Mouse (Mus musculus): Measurements from ENCODE around the gene Ttn. TPM values are rescaled to one million over a fixed set of nuclear protein-coding genes. Genes with fewer than 3 reads are reported as not detected.

The Ttn gene
- polyA plus RNA-seq, 1 experiment from 2014 or later, result 23.1 TPM

- 92% methylated on average over 12 of the region's 12 CpGs for WGBS
- no peak overlapping the region for H3K27ac ChIP-seq (ENCODE audit: low read length)
- no peaks in the 10 kb centered on the region for H3K36me3 ChIP-seq (ENCODE audit: control insufficient read depth, insufficient read depth, low read length)
- peaks cover 2% of the 10 kb centered on the region; the same call in 1 of the 2 replicates for H3K9me3 ChIP-seq (ENCODE audit: control insufficient read depth, low read length)
- ATAC-seq (ENCODE audit: low read depth), result no peak
- no peaks in the 10 kb centered on the region for H3K4me1 ChIP-seq (replicated peaks; ENCODE audit: control insufficient read depth, insufficient read depth, low read length)
- no peaks in the 10 kb centered on the region for H3K27me3 ChIP-seq (ENCODE audit: control insufficient read depth, insufficient read depth, low read depth, low read length)
- H3K4me3 ChIP-seq (ENCODE audit: low read length), result no peak overlapping the region
- H3K4me2 ChIP-seq (ENCODE audit: low read depth, low read length), result no peak overlapping the region
- no peak overlapping the region for H3K9ac ChIP-seq (ENCODE audit: low read length)
These were observed 198.2 kb downstream of the Ttn start for GRCm38 (mm10) chr2:76784171-76784570.

- WGBS, result 87% methylated on average over 13 of the region's 13 CpGs
- Histone ChIP-seq H3K4me2 (ENCODE audit: low read depth, low read length) (no peak overlapping the region), H3K27me3 (ENCODE audit: control insufficient read depth, insufficient read depth, low read depth, low read length) (no peaks in the 10 kb centered on the region), H3K4me1 (replicated peaks; ENCODE audit: control insufficient read depth, insufficient read depth, low read length) (no peaks in the 10 kb centered on the region), H3K27ac (ENCODE audit: low read length) (no peak overlapping the region), H3K9me3 (ENCODE audit: control insufficient read depth, low read length) (peaks cover 2% of the 10 kb centered on the region; the same call in 1 of the 2 replicates), H3K36me3 (ENCODE audit: control insufficient read depth, insufficient read depth, low read length) (no peaks in the 10 kb centered on the region), H3K4me3 (ENCODE audit: low read length) (no peak overlapping the region), H3K9ac (ENCODE audit: low read length) (no peak overlapping the region)
- ATAC-seq (ENCODE audit: low read depth), result no peak
These were observed 201.6 kb downstream of the Ttn start for GRCm38 (mm10) chr2:76780792-76781191.

GRCm38 (mm10) chr2:76769831-76770230, 212.5 kb downstream of the Ttn start:
- WGBS, result 92% methylated on average over 10 of the region's 10 CpGs
- Histone ChIP-seq H3K4me2 (ENCODE audit: low read depth, low read length) (no peak overlapping the region), H3K27ac (ENCODE audit: low read length) (no peak overlapping the region), H3K4me3 (ENCODE audit: low read length) (no peak overlapping the region), H3K9me3 (ENCODE audit: control insufficient read depth, low read length) (no peaks in the 10 kb centered on the region), H3K9ac (ENCODE audit: low read length) (no peak overlapping the region), H3K36me3 (ENCODE audit: control insufficient read depth, insufficient read depth, low read length) (no peaks in the 10 kb centered on the region), H3K27me3 (ENCODE audit: control insufficient read depth, insufficient read depth, low read depth, low read length) (no peaks in the 10 kb centered on the region), H3K4me1 (replicated peaks; ENCODE audit: control insufficient read depth, insufficient read depth, low read length) (no peaks in the 10 kb centered on the region)
- ATAC-seq (ENCODE audit: low read depth), result no peak

- no peaks in the 10 kb centered on the region for H3K36me3 ChIP-seq (ENCODE audit: control insufficient read depth, insufficient read depth, low read length)
- no peak overlapping the region for H3K4me2 ChIP-seq (ENCODE audit: low read depth, low read length)
- no peak overlapping the region for H3K9ac ChIP-seq (ENCODE audit: low read length)
- no peak for ATAC-seq (ENCODE audit: low read depth)
- no peak overlapping the region for H3K4me3 ChIP-seq (ENCODE audit: low read length)
- H3K27me3 ChIP-seq (ENCODE audit: control insufficient read depth, insufficient read depth, low read depth, low read length), result no peaks in the 10 kb centered on the region
- 92% methylated on average over 12 of the region's 12 CpGs for whole genome bisulfite sequencing
- no peaks in the 10 kb centered on the region for H3K4me1 ChIP-seq (replicated peaks; ENCODE audit: control insufficient read depth, insufficient read depth, low read length)
- no peaks in the 10 kb centered on the region for H3K9me3 ChIP-seq (ENCODE audit: control insufficient read depth, low read length)
- H3K27ac ChIP-seq (ENCODE audit: low read length), result no peak overlapping the region
These were observed 215.1 kb downstream of the Ttn start for GRCm38 (mm10) chr2:76767231-76767630.

GRCm38 (mm10) chr2:76764526-76764925, 217.8 kb downstream of the Ttn start:
- Histone ChIP-seq H3K27me3 (ENCODE audit: control insufficient read depth, insufficient read depth, low read depth, low read length) (no peaks in the 10 kb centered on the region), H3K36me3 (ENCODE audit: control insufficient read depth, insufficient read depth, low read length) (no peaks in the 10 kb centered on the region), H3K4me1 (replicated peaks; ENCODE audit: control insufficient read depth, insufficient read depth, low read length) (no peaks in the 10 kb centered on the region), H3K9me3 (ENCODE audit: control insufficient read depth, low read length) (peaks cover 3% of the 10 kb centered on the region; the same call in 1 of the 2 replicates), H3K27ac (ENCODE audit: low read length) (no peak overlapping the region), H3K4me3 (ENCODE audit: low read length) (no peak overlapping the region), H3K9ac (ENCODE audit: low read length) (no peak overlapping the region), H3K4me2 (ENCODE audit: low read depth, low read length) (no peak overlapping the region)
- ATAC-seq (ENCODE audit: low read depth), result no peak
- 87% methylated on average over 13 of the region's 13 CpGs for WGBS

GRCm38 (mm10) chr2:76762154-76762553, 220.2 kb downstream of the Ttn start:
- Histone ChIP-seq H3K4me1 (replicated peaks; ENCODE audit: control insufficient read depth, insufficient read depth, low read length) (no peaks in the 10 kb centered on the region), H3K36me3 (ENCODE audit: control insufficient read depth, insufficient read depth, low read length) (no peaks in the 10 kb centered on the region), H3K4me2 (ENCODE audit: low read depth, low read length) (no peak overlapping the region), H3K27me3 (ENCODE audit: control insufficient read depth, insufficient read depth, low read depth, low read length) (no peaks in the 10 kb centered on the region), H3K27ac (ENCODE audit: low read length) (no peak overlapping the region), H3K9ac (ENCODE audit: low read length) (no peak overlapping the region), H3K4me3 (ENCODE audit: low read length) (no peak overlapping the region), H3K9me3 (ENCODE audit: control insufficient read depth, low read length) (peaks cover 14% of the 10 kb centered on the region)
- WGBS, result 87% methylated on average over 6 of the region's 6 CpGs
- ATAC-seq (ENCODE audit: low read depth), result no peak

- Histone ChIP-seq H3K4me1 (replicated peaks; ENCODE audit: control insufficient read depth, insufficient read depth, low read length) (no peaks in the 10 kb centered on the region), H3K27ac (ENCODE audit: low read length) (no peak overlapping the region), H3K36me3 (ENCODE audit: control insufficient read depth, insufficient read depth, low read length) (no peaks in the 10 kb centered on the region), H3K9ac (ENCODE audit: low read length) (no peak overlapping the region), H3K4me3 (ENCODE audit: low read length) (no peak overlapping the region), H3K4me2 (ENCODE audit: low read depth, low read length) (no peak overlapping the region), H3K27me3 (ENCODE audit: control insufficient read depth, insufficient read depth, low read depth, low read length) (no peaks in the 10 kb centered on the region), H3K9me3 (ENCODE audit: control insufficient read depth, low read length) (peaks cover 16% of the 10 kb centered on the region)
- no peak for ATAC-seq (ENCODE audit: low read depth)
- WGBS, result 90% methylated on average over 15 of the region's 15 CpGs
These were observed 225.9 kb downstream of the Ttn start for GRCm38 (mm10) chr2:76756461-76756860.

- H3K4me2 ChIP-seq (ENCODE audit: low read depth, low read length), result no peak overlapping the region
- no peak overlapping the region for H3K4me3 ChIP-seq (ENCODE audit: low read length)
- no peak overlapping the region for H3K27ac ChIP-seq (ENCODE audit: low read length)
- H3K4me1 ChIP-seq (replicated peaks; ENCODE audit: control insufficient read depth, insufficient read depth, low read length), result no peaks in the 10 kb centered on the region
- peaks cover 2% of the 10 kb centered on the region; the same call in 1 of the 2 replicates for H3K9me3 ChIP-seq (ENCODE audit: control insufficient read depth, low read length)
- no peak overlapping the region for H3K9ac ChIP-seq (ENCODE audit: low read length)
- ATAC-seq (ENCODE audit: low read depth), result no peak
- H3K27me3 ChIP-seq (ENCODE audit: control insufficient read depth, insufficient read depth, low read depth, low read length), result no peaks in the 10 kb centered on the region
- no peaks in the 10 kb centered on the region for H3K36me3 ChIP-seq (ENCODE audit: control insufficient read depth, insufficient read depth, low read length)
- WGBS, result 90% methylated on average over 6 of the region's 6 CpGs
These were observed 230.4 kb downstream of the Ttn start for GRCm38 (mm10) chr2:76751993-76752392.

- no peaks in the 10 kb centered on the region for H3K27me3 ChIP-seq (ENCODE audit: control insufficient read depth, insufficient read depth, low read depth, low read length)
- ATAC-seq (ENCODE audit: low read depth), result no peak
- H3K36me3 ChIP-seq (ENCODE audit: control insufficient read depth, insufficient read depth, low read length), result no peaks in the 10 kb centered on the region
- peaks cover 16% of the 10 kb centered on the region for H3K9me3 ChIP-seq (ENCODE audit: control insufficient read depth, low read length)
- H3K4me3 ChIP-seq (ENCODE audit: low read length), result no peak overlapping the region
- no peak overlapping the region for H3K27ac ChIP-seq (ENCODE audit: low read length)
- 88% methylated on average over 21 of the region's 21 CpGs for WGBS
- H3K9ac ChIP-seq (ENCODE audit: low read length), result no peak overlapping the region
- no peak overlapping the region for H3K4me2 ChIP-seq (ENCODE audit: low read depth, low read length)
- H3K4me1 ChIP-seq (replicated peaks; ENCODE audit: control insufficient read depth, insufficient read depth, low read length), result no peaks in the 10 kb centered on the region
These were observed 232.8 kb downstream of the Ttn start for GRCm38 (mm10) chr2:76749341-76750110.

All from lung, embryonic 16.5 days (tissue).